Comparison of ENCODE assay signal across 8 mouse cellular contexts in genomic region chr12:85487545-85488141, GRCm38 (mm10). TPM values are rescaled to one million over a fixed set of nuclear protein-coding genes. Genes with fewer than 3 reads are reported as not detected.
DNase-seq lines count a peak whose midpoint lies in the region; ATAC-seq and TF ChIP-seq lines count a peak whose summit lies in the region.

No protein-coding gene starts in this region.

- no peak overlapping the region; the same call in 1 of the 2 replicates for H3K4me3 ChIP-seq in E14TG2a.4 (replicated peaks; ENCODE audit: low read length)
- H3K4me3 ChIP-seq in forebrain, embryonic 10.5 days = peak overlapping the region; percentile 59
- H3K4me3 ChIP-seq in liver, postnatal 0 days (ENCODE audit: low read depth, low read length) = peak overlapping the region; percentile 65
- no peak overlapping the region for H3K4me3 ChIP-seq in neural tube, embryonic 11.5 days (ENCODE audit: low read depth, low read length)

- no peak for TF ChIP-seq EP300 in liver, postnatal 0 days (IDR thresholded peaks at IDR 0.05; ENCODE audit: low read depth)

- peak overlapping the region; percentile 96 for H3K4me2 ChIP-seq in liver, postnatal 0 days (ENCODE audit: low read depth, low read length)
- H3K4me2 ChIP-seq in neural tube, embryonic 11.5 days (ENCODE audit: low read depth) = peak overlapping the region; percentile 58

- H3K4me1 ChIP-seq in E14TG2a.4 (replicated peaks; ENCODE audit: low read depth, low read length) = peaks cover 32% of the 10 kb centered on the region
- peaks cover 35% of the 10 kb centered on the region for H3K4me1 ChIP-seq in forebrain, embryonic 10.5 days
- peaks cover 22% of the 10 kb centered on the region for H3K4me1 ChIP-seq in liver, postnatal 0 days (ENCODE audit: insufficient read depth)
- H3K4me1 ChIP-seq in neural tube, embryonic 11.5 days (ENCODE audit: control insufficient read depth, insufficient read depth, low read length) = 0 out of 2 replicates have a peak, but pooled peaks cover 5% of the 10 kb centered on the region

- DNase-seq in adrenal gland, postnatal 14 days = peak; percentile 81
- peak; percentile 77 for DNase-seq in forebrain, embryonic 10.5 days (ENCODE audit: extremely low spot score, low spot score)
- peak; percentile 74 to 83 for DNase-seq in heart, postnatal 10 days
- peak; percentile 63 to 82 for DNase-seq in kidney, postnatal 36 days
- peak; percentile 70 for DNase-seq in liver, postnatal 0 days
- peak; percentile 80 for DNase-seq in neural tube, embryonic 11.5 days (ENCODE audit: low spot score)
- DNase-seq in thymus, postnatal 36 days = peak; percentile 77

- intact Hi-C loops in heart, postnatal 10 days (cut with DNase I) = loop anchor here (1.0 to 10.0 kb wide), 3 partner anchors 51 to 141 kb away; partner anchors contain the start of gene Tmed10

- peak overlapping the region; percentile 45 for H3K9ac ChIP-seq in liver, postnatal 0 days (replicated peaks)
- no peak overlapping the region for H3K9ac ChIP-seq in neural tube, embryonic 11.5 days (ENCODE audit: low read length)

- H3K27me3 ChIP-seq in E14TG2a.4 (ENCODE audit: insufficient read depth, low read length) = peaks cover 38% of the 10 kb centered on the region
- H3K27me3 ChIP-seq in forebrain, embryonic 10.5 days (ENCODE audit: poor library complexity, severe bottlenecking) = peaks cover 42% of the 10 kb centered on the region; the same call in 1 of the 2 replicates
- peaks cover 10% of the 10 kb centered on the region; the same call in 1 of the 2 replicates for H3K27me3 ChIP-seq in liver, postnatal 0 days (ENCODE audit: insufficient read depth, low read length)
- H3K27me3 ChIP-seq in neural tube, embryonic 11.5 days (ENCODE audit: control insufficient read depth, insufficient read depth, low read length) = no peaks in the 10 kb centered on the region

- H3K27ac ChIP-seq in forebrain, embryonic 10.5 days = no peak overlapping the region
- H3K27ac ChIP-seq in liver, postnatal 0 days (ENCODE audit: low read depth) = no peak overlapping the region
- no peak overlapping the region for H3K27ac ChIP-seq in neural tube, embryonic 11.5 days (ENCODE audit: low read depth, low read length)

- 4% methylated on average over 12 of the region's 12 CpGs for WGBS in forebrain, embryonic 10.5 days
- WGBS in liver, postnatal 0 days (ENCODE audit: insufficient replicate concordance) = 1% methylated on average over 12 of the region's 12 CpGs
- WGBS in neural tube, embryonic 11.5 days = 3% methylated on average over 12 of the region's 12 CpGs

- H3K9me3 ChIP-seq in E14TG2a.4 (ENCODE audit: low read length) = no peaks in the 10 kb centered on the region
- H3K9me3 ChIP-seq in forebrain, embryonic 10.5 days = no peaks in the 10 kb centered on the region
- no peaks in the 10 kb centered on the region for H3K9me3 ChIP-seq in liver, postnatal 0 days (ENCODE audit: low read length)
- H3K9me3 ChIP-seq in neural tube, embryonic 11.5 days (ENCODE audit: control insufficient read depth, low read length) = no peaks in the 10 kb centered on the region

- TF ChIP-seq CTCF in E14TG2a.4 (conservative IDR thresholded peaks at IDR 0.05; ENCODE audit: low read length) = peak; percentile 52
- peak; percentile 89 for TF ChIP-seq CTCF in liver, postnatal 0 days (IDR thresholded peaks at IDR 0.05; ENCODE audit: low read depth)

- no peak for ATAC-seq in liver, postnatal 0 days
- no peak for ATAC-seq in neural tube, embryonic 11.5 days (ENCODE audit: insufficient read depth, low FRiP score, low TSS enrichment)

- no peaks in the 10 kb centered on the region for H3K36me3 ChIP-seq in E14TG2a.4 (ENCODE audit: insufficient read depth, low read length)
- no peaks in the 10 kb centered on the region for H3K36me3 ChIP-seq in forebrain, embryonic 10.5 days (replicated peaks)
- no peaks in the 10 kb centered on the region for H3K36me3 ChIP-seq in liver, postnatal 0 days (replicated peaks; ENCODE audit: insufficient read depth, low read length)
- H3K36me3 ChIP-seq in neural tube, embryonic 11.5 days (ENCODE audit: control insufficient read depth, insufficient read depth, low read length) = no peaks in the 10 kb centered on the region

RNA-seq across cellular contexts. Expression of gene Fos, which starts 14.0 kb away (rescaled TPM):
- total RNA-seq in adrenal gland, postnatal 14 days (2021) = 11.8 and 39.6 TPM in 2 replicates
- 0.34 and 1.2 TPM in 2 replicates for polyA plus RNA-seq in forebrain, embryonic 10.5 days (2016; fragmentation: Nextera tagmentation; extraction: Ambion mirVana)
- total RNA-seq in heart, postnatal 10 days (2021) = 1 to 10 TPM; 1.8 to 3.3 TPM
- polyA plus RNA-seq in liver, postnatal 0 days (2015; fragmentation: Nextera tagmentation; extraction: Ambion mirVana) = 1.3 and 1.6 TPM in 2 replicates
- polyA plus RNA-seq in neural tube, embryonic 11.5 days (2014; fragmentation: Nextera tagmentation; extraction: Ambion mirVana) = 1.4 and 2.5 TPM in 2 replicates

Comparison
In these comparisons a context has a peak if more than half of its experiments do, and no peak if none do; other contexts are left out.
1. H3K4me3 ChIP-seq: peak in forebrain, embryonic 10.5 days (single experiment) and liver, postnatal 0 days (single experiment); none in E14TG2a.4 (single experiment) and neural tube, embryonic 11.5 days (single experiment).
2. Peak in every context shown above with its lines, with median percentiles within 50 percentile points of each other: DNase-seq.